Mouse (Mus musculus): ENCODE results near the gene Eno2.

Eno2 gene

GRCm38 (mm10) chr6:124809775-124810538, 40.5 kb upstream of the Eno2 start:
- POLR2A ChIA-PET: interaction anchor here in 3 of 4 experiments (0.6 to 18.7 kb wide), 36 partner anchors 8 to 580 kb away, joined by 3 to 601 read pairs (median 5); partner anchors contain the start of genes Cdca3 (in 3 of the 3), Grcc10 (in 3 of the 3), Usp5 (in 3 of the 3) and Atn1 (in 1 of the 3)
- CTCF ChIA-PET: interaction anchor here in 1 of 4 experiments (0.8 to 5.2 kb wide), 7 partner anchors 8 to 121 kb away, joined by 5 to 22 read pairs (median 8); partner anchors contain the start of genes Cdca3, Mlf2 and Usp5

DNA sequence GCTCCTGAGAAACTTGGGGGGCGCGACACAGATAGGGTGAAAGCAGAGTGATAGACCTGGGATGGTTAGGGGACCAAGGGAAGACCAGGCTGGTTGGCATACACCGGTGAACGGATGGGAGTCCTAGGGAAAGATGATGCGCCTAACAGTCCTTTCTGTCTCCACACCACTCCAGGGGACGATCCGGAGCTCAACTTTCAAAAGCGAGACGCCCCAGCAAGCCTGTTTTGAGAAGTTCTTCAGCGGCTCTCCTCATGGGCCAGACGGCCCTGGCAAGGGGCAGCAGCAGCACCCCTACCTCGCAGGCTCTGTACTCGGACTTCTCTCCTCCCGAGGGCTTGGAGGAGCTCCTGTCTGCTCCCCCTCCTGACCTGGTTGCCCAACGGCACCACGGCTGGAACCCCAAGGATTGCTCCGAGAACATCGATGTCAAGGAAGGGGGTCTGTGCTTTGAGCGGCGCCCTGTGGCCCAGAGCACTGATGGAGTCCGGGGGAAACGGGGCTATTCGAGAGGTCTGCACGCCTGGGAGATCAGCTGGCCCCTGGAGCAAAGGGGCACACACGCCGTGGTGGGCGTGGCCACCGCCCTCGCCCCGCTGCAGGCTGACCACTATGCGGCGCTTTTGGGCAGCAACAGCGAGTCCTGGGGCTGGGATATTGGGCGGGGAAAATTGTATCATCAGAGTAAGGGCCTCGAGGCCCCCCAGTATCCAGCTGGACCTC, 39.7 kb upstream of the Eno2 start:
- POLR2A ChIA-PET: interaction anchor here in 3 of 4 experiments (0.6 to 18.7 kb wide), 54 partner anchors 8 to 382 kb away, joined by 3 to 601 read pairs (median 4); partner anchors contain the start of genes Cdca3 (in 3 of the 3), Emg1 (in 3 of the 3), Grcc10 (in 3 of the 3) and Phb2 (in 3 of the 3)
- CTCF ChIA-PET: interaction anchor here (0.5 to 5.2 kb wide), 18 partner anchors 9 to 363 kb away, joined by 3 to 22 read pairs (median 4); partner anchors contain the start of genes Cdca3 (in 1 of the 4), Mlf2 (in 1 of the 4), Usp5 (in 1 of the 4) and Zfp384 (in 1 of the 4)

GRCm38 (mm10) chr6:124808358-124809012, 39.0 kb upstream of the Eno2 start, which contains the start of gene Spsb2:
Gene Spsb2 (plus strand): TSS chr6:124808661.
- ChIA-PET POLR2A (interaction anchor here (0.6 to 18.7 kb wide), 58 partner anchors 9 to 383 kb away, joined by 3 to 601 read pairs (median 4); partner anchors contain the start of genes Cdca3 (in 3 of the 4), Emg1 (in 3 of the 4), Grcc10 (in 3 of the 4) and Phb2 (in 3 of the 4)), CTCF (interaction anchor here (0.6 to 5.2 kb wide), 17 partner anchors 21 to 362 kb away, joined by 3 to 22 read pairs (median 4); partner anchors contain the start of genes Cdca3 (in 1 of the 4), Mlf2 (in 1 of the 4), Usp5 (in 1 of the 4) and Zfp384 (in 1 of the 4))

DNA sequence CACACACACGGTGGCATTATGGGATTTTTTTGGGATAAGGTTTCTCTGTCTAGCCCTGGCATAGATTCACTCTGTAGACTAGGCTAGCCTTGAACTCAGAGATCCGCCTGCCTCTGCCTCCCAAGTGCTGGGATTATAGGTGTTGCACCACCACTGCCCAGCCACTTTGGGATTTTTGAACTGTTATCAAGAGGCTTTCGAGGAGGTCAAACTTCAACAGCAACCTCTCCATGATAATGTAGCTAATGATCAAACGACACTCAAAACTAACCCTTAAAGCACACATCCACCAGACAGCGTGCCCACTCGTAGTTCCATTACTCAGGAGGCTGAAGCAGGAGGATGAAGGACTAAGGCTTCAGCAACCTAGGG, 38.5 kb upstream of the Eno2 start:
- POLR2A ChIA-PET: interaction anchor here (0.5 to 18.7 kb wide), 30 partner anchors 9 to 358 kb away, joined by 3 to 601 read pairs (median 5); partner anchors contain the start of genes Cdca3 (in 3 of the 4), Grcc10 (in 3 of the 4), Usp5 (in 3 of the 4) and Gnb3 (in 2 of the 4)
- CTCF ChIA-PET: interaction anchor here in 2 of 4 experiments (0.6 to 5.2 kb wide), 5 partner anchors 39 to 358 kb away, joined by 3 to 22 read pairs (median 8); partner anchors contain the start of gene Mlf2 (in 1 of the 2)

GRCm38 (mm10) chr6:124807366-124807765, 37.9 kb upstream of the Eno2 start:
- ChIA-PET CTCF (interaction anchor here in 1 of 4 experiments (2.5 to 5.2 kb wide), 3 partner anchors 22 to 123 kb away, joined by 10 to 22 read pairs (median 19); partner anchors contain the start of genes Cdca3, Mlf2 and Usp5), POLR2A (interaction anchor here (0.5 to 18.7 kb wide), 16 partner anchors 10 to 358 kb away, joined by 3 to 601 read pairs (median 6); partner anchors contain the start of genes Cdca3 (in 3 of the 4), Usp5 (in 3 of the 4), Grcc10 (in 2 of the 4) and Emg1 (in 1 of the 4))

GRCm38 (mm10) chr6:124806446-124807140, 37.1 kb upstream of the Eno2 start:
- ChIA-PET POLR2A (interaction anchor here (0.6 to 18.7 kb wide), 75 partner anchors 7 to 389 kb away, joined by 3 to 601 read pairs (median 7); partner anchors contain the start of genes Grcc10 (in 4 of the 4), Cdca3 (in 3 of the 4), Emg1 (in 3 of the 4) and Phb2 (in 3 of the 4)), CTCF (interaction anchor here in 3 of 4 experiments (0.9 to 5.2 kb wide), 12 partner anchors 10 to 326 kb away, joined by 3 to 22 read pairs (median 7); partner anchors contain the start of genes Cdca3 (in 2 of the 3), Usp5 (in 2 of the 3), C1rl (in 1 of the 3) and P3h3 (in 1 of the 3))

- POLR2A ChIA-PET: interaction anchor here (0.5 to 18.7 kb wide), 158 partner anchors 8 to 622 kb away, joined by 3 to 601 read pairs (median 5); partner anchors contain the start of genes Cdca3 (in 4 of the 4), Grcc10 (in 4 of the 4), Usp5 (in 4 of the 4) and Emg1 (in 3 of the 4)
- CTCF ChIA-PET: interaction anchor here (0.5 to 5.2 kb wide), 44 partner anchors 9 to 1668 kb away, joined by 3 to 22 read pairs (median 5); partner anchors contain the start of genes Cdca3 (in 2 of the 4), Usp5 (in 2 of the 4), C1rl (in 1 of the 4) and Emg1 (in 1 of the 4)
These were observed 36.2 kb upstream of the Eno2 start for GRCm38 (mm10) chr6:124805341-124806321.

DNA sequence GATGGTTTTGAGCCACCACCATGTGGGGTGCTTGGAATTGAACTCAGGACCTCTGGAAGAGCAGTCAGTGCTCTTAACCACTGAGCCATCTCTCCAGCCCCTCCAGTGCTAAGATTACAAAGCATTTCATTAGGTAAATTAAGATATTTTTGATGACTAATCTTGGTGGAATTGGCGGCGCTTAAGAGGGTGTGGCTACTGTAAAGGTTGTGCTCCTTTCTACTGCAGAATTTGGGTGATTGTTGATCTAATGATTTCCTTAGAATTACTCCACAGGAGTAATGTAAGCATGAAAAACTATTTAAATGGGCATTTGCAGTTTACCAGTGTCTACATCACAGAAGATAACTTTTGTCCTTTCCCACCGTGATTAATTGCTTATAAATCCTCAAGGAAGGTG, 34.9 kb upstream of the Eno2 start:
- POLR2A ChIA-PET: interaction anchor here in 2 of 4 experiments (0.7 to 18.7 kb wide), 24 partner anchors 12 to 392 kb away, joined by 3 to 601 read pairs (median 8); partner anchors contain the start of genes Lpcat3 (in 2 of the 2), Mlf2 (in 2 of the 2), Ptpn6 (in 2 of the 2) and Cdca3 (in 1 of the 2)

DNA sequence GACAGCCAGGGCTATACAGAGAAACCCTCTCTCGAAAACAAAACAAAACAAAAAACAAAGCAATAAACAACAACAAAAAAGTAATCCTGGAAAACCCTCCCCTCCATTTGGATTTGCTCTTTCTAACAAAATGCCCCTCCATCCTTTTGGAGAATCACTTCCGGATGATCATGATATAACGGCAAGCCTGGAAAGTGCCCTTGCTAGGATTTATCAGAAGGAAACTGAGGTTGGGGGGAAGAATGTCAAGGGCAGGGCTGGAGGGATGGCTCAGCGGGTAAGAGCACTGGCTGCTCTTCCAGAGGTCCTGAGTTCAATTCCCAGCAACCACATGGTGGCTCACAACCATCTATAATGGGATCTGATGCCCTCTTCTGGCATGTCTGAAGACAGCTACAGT, 34.2 kb upstream of the Eno2 start:
- ChIA-PET POLR2A (interaction anchor here (0.7 to 12.7 kb wide), 8 partner anchors 16 to 90 kb away, joined by 3 to 213 read pairs (median 4); partner anchors contain the start of genes Grcc10 (in 2 of the 4), Cdca3 (in 1 of the 4), Ptpn6 (in 1 of the 4) and Usp5 (in 1 of the 4)), CTCF (interaction anchor here (0.6 to 1.9 kb wide), 8 partner anchors 14 to 326 kb away, joined by 3 to 6 read pairs (median 3); no protein-coding TSS in a partner anchor)

More for the DNA sequence above, 34.9 kb upstream of the Eno2 start:
- CTCF ChIA-PET: interaction anchor here in 2 of 4 experiments (0.6 to 1.8 kb wide), 4 partner anchors 26 to 350 kb away, joined by 3 to 5 read pairs (median 4); no protein-coding TSS in a partner anchor

DNA sequence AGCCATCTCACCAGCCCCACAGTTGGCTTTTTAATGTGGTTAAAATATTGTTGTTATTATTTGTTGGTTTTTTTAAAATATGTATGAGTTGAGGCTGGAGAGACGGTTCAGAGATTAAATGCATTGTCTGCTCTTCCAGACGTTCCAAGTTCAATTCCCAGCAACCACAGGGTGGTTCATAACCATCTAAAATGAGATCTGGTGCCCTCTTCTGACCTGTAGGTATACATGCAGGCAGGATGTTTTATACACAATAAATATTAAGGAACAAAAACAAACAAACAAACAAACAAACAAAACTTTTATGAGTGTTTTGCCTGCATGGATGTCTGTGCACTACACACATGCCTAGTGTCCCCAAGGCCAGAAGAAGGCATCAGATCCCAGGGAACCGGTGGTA, 33.6 kb upstream of the Eno2 start:
- ChIA-PET POLR2A (interaction anchor here (0.6 to 12.7 kb wide), 16 partner anchors 10 to 285 kb away, joined by 3 to 213 read pairs (median 4); partner anchors contain the start of genes Grcc10 (in 3 of the 4), Cdca3 (in 1 of the 4), Emg1 (in 1 of the 4) and Phb2 (in 1 of the 4)), CTCF (interaction anchor here (0.6 to 1.9 kb wide), 10 partner anchors 13 to 326 kb away, joined by 3 to 6 read pairs (median 3); partner anchors contain the start of gene Mlf2 (in 1 of the 4))

DNA sequence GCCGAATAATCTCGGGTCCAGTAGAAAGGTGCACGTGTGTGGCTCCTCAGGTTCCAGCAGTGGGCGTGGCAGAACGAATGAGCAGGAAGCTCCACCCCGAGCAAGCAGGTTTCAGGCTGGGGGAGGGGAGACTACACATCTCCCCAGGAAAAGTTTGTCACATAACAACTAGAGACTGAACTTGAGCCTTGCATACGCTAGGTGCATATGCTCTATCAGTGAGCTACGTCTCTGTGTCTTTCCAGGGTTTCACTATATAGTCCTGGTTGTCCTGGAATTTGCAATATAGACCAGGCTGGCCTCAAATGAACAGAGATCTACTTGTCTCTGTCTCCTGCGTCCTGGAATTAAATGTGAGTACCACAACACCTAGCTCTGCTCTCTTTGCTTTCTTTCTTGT, 32.9 kb upstream of the Eno2 start:
- ChIA-PET POLR2A (interaction anchor here (0.6 to 2.0 kb wide), 14 partner anchors 9 to 286 kb away, joined by 3 to 9 read pairs (median 4); partner anchors contain the start of genes Grcc10 (in 3 of the 4), Cdca3 (in 1 of the 4), Emg1 (in 1 of the 4) and Phb2 (in 1 of the 4)), CTCF (interaction anchor here in 3 of 4 experiments (0.7 to 1.9 kb wide), 4 partner anchors 20 to 129 kb away, joined by 3 to 6 read pairs (median 4); partner anchors contain the start of gene Mlf2 (in 1 of the 3))

- POLR2A ChIA-PET: interaction anchor here in 3 of 4 experiments (0.9 to 1.6 kb wide), 9 partner anchors 8 to 55 kb away, joined by 3 to 5 read pairs (median 3); partner anchors contain the start of genes Grcc10 (in 2 of the 3), Cdca3 (in 1 of the 3) and Usp5 (in 1 of the 3)
- CTCF ChIA-PET: interaction anchor here in 1 of 4 experiments (0.9 kb wide), 1 partner anchor 10 kb away, joined by 3 read pairs; no protein-coding TSS in a partner anchor
These were observed 26.7 kb upstream of the Eno2 start for GRCm38 (mm10) chr6:124796200-124796599.

- POLR2A ChIA-PET: interaction anchor here in 3 of 4 experiments (0.9 to 6.7 kb wide), 5 partner anchors 10 to 54 kb away, joined by 3 to 44 read pairs (median 4); partner anchors contain the start of genes Cdca3 (in 1 of the 3), Grcc10 (in 1 of the 3) and Usp5 (in 1 of the 3)
These were observed 26.3 kb upstream of the Eno2 start for GRCm38 (mm10) chr6:124795781-124796180.

DNA sequence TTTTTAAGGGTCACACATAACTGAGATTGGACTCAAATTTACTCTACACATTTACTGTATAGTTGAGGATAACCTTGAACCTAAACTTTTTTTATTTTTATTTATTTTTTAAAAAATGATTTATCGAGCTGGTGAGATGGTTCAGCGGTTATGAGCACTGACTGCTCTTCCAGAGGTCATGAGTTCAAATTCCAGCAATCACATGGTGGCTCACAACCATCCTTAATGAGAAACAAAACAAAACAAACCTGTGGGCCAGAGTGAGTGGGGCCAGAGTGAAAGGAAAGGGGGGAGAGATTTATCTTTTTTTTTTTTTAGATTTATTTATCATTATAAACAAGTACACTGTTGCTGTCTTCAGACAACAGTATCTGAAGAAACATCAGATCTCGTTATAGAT, 22.4 kb upstream of the Eno2 start:
- CTCF ChIA-PET: no interaction called here
- POLR2A ChIA-PET: interaction anchor here in 2 of 4 experiments (0.6 to 6.7 kb wide), 5 partner anchors 14 to 52 kb away, joined by 3 to 44 read pairs (median 5); partner anchors contain the start of gene Grcc10 (in 1 of the 2)

More at GRCm38 (mm10) chr6:124795781-124796180, 26.3 kb upstream of the Eno2 start:
- CTCF ChIA-PET: interaction anchor here in 1 of 4 experiments (0.9 kb wide), 1 partner anchor 10 kb away, joined by 3 read pairs; no protein-coding TSS in a partner anchor
